Mouse (Mus musculus): Measurements from ENCODE around the gene Cep295nl.
"Not testable (repeated sequence)": the region's sequence is repeated elsewhere in the genome, so short reads cannot be mapped to it uniquely, and the experiment has no call there.

The Cep295nl gene

DNA sequence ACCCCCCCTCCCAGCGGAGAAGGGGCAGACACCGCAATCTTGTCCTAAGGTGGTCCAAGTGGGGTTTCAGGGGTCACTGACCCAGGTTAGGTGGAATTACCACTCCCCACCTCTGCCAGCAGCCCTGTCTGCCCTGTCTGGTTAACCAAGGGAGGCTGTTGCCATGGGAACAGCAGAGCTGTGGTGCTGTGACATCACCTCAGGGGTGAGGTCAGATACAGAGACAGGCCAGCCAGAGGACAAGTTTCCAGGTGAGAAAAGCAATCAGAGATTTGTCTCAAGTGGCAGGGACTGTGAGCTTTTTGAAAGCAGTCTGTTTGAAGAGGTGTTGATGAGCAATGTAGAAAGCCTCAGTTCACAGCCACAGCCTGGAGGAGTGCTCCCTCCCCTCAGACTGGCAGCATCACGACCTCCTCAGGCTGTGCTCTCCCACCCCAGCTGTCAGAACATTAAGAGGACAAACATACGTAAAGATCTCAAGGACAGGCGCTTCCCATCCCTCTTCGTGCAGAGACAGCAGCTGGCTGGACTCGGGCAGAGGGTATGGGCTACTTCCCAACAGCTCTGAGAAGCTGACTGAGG is at the start of gene Cep295nl:
Gene Cep295nl, minus strand, starts transcription at position 101 of the 582 bp plus-strand sequence.
- CTCF ChIA-PET: interaction anchor here (0.6 kb wide), 1 partner anchor 1150 kb away, joined by 20 read pairs; no protein-coding TSS in a partner anchor

- CTCF ChIA-PET: not testable (repeated sequence)
Observed at GRCm38 (mm10) chr11:118387816-118388215, 45.5 kb upstream of the Cep295nl start.

- CTCF ChIA-PET: no interaction called here
Observed at GRCm38 (mm10) chr11:118379251-118380009, 37.1 kb upstream of the Cep295nl start.

GRCm38 (mm10) chr11:118378656-118379055 is 36.4 kb upstream of the Cep295nl start:
- CTCF ChIA-PET: no interaction called here

GRCm38 (mm10) chr11:118376323-118376722 is 34.0 kb upstream of the Cep295nl start:
- CTCF ChIA-PET: not testable (repeated sequence)

DNA sequence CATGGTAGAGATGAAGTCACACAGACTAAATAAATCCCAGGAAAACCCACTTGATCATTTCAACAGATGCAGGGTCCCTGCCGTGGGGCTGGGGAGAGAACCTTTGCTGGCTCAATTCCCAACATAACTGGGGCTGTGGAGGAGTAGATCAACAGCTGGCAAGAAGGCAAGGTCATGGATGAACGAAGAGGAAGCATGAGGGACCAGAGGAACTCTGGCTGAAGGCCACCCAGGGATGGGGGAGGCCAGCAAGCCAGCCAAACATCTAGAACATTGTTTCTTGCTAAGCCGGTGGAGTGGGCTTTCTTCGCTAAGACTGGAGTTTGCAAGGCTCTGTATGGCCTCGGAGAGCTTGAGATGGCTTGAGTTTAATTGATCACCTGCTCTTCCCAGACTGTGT is 33.6 kb upstream of the Cep295nl start:
- CTCF ChIA-PET: no interaction called here

GRCm38 (mm10) chr11:118375461-118375860 is 33.2 kb upstream of the Cep295nl start:
- CTCF ChIA-PET: no interaction called here

GRCm38 (mm10) chr11:118375006-118375405 is 32.7 kb upstream of the Cep295nl start:
- CTCF ChIA-PET: no interaction called here

- CTCF ChIA-PET: no interaction called here
Observed at GRCm38 (mm10) chr11:118374506-118374905, 32.2 kb upstream of the Cep295nl start.

- CTCF ChIA-PET: no interaction called here
Observed at GRCm38 (mm10) chr11:118372641-118373040, 30.3 kb upstream of the Cep295nl start.

DNA sequence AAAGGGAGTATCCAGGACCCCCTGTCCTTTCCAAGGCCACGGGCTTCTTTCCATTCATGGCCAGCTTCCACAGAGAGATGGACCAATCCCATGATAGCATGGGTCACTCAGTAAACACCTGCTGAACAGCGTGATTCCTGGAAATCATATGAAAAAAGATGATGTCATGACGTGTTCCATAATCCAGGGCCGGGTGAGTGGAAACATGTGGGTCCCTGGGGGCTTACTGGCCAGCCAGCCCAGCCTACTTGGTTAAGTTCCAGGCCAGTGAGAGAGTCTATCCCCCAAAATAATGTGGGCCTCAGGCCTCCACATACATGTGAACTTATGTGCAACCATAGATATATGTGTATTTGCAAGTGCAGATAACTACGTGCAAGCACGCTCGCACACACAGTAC is 29.6 kb upstream of the Cep295nl start:
- CTCF ChIA-PET: no interaction called here

DNA sequence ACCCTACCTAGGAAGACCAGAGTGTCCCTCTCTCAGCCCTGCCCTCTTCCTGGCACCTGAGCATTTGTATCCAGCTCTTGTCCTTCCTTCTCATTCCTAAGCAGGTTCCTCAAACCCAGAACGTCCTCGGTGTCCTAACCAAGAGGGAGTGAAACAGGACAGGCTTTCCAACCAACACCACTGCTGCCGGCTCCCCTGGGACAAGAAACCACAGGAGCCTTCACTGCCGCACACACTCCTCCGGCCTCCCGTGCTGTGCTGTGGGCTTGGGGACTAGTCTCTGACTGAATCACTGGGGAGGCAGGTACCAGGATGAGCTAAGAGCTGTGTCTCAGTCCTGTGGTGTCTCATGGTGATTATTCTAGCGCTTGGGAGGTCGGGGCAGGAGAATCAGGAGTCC is 27.4 kb upstream of the Cep295nl start:
- CTCF ChIA-PET: no interaction called here

- CTCF ChIA-PET: no interaction called here
Observed at GRCm38 (mm10) chr11:118369251-118369650, 27.0 kb upstream of the Cep295nl start.

GRCm38 (mm10) chr11:118368330-118368729 is 26.0 kb upstream of the Cep295nl start:
- CTCF ChIA-PET: interaction anchor here (0.7 kb wide), 1 partner anchor 126 kb away, joined by 3 read pairs; no protein-coding TSS in a partner anchor

DNA sequence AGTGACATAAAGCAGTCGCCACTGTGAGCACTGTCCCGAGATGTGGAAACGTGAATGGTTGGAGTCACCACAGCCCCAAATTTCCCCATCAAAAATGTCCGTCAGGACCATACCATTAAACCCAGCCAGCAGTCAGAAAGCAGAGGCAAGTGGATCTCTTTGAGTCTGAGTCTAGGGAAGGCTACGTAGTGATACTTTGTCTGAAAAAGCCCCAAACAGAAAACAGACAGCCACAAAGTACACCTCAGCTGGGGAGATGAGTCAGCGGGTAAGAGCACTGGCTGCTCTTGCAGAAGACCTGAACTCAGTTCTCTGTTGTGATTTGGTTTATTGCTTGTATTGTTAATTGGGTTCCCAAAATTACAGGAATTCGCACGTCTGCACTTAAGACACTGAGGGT is 24.3 kb upstream of the Cep295nl start:
- CTCF ChIA-PET: no interaction called here

DNA sequence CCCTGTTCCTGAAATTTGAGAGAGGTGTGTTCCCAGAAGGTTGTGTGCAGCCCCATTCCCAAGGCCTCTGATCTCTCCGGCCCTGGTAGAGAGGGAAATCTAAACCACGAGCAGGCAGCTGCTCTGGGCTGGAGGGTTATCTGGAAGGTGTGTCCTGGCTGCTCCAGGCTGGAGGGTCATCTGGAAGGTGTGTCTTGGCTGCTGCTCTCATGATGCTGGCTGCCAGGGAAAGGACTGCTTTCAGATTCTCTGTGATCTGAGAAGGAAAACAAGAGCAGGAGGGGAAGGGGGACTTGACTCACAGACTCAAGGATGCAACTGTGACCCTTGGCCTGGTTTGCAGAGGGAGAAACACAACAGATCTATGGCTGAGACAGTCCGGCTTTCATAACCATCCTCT is 23.8 kb upstream of the Cep295nl start:
- CTCF ChIA-PET: no interaction called here

- CTCF ChIA-PET: no interaction called here
Observed at GRCm38 (mm10) chr11:118365171-118365570, 22.9 kb upstream of the Cep295nl start.

GRCm38 (mm10) chr11:118364021-118364420 is 21.7 kb upstream of the Cep295nl start:
- CTCF ChIA-PET: no interaction called here

DNA sequence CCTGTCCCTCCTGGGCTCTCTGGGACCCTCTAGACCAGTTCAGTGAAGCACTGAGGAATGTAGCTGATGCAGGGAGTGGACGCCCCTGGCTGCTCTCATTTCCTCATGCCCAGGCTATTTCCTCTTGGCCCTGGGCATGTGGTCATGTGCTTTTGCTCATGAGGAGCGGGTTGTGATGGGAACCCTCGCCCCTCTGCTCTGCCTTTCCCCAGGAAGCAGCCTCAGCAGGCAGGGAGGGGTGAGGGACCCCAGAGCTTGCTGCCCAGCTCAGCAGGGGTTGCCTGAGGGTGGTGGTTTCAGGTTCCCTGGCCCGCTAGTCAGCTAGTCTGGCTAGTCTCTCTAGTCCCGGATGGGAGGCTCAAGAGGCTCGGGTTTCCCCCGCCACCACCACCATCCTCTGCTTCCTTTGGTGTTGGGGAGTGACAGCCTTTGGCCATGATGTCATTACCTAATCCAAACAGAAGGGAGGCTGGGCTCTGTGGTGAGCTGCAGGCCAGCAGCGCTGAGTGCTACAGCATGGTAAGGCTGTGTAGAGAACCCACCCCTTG is 20.7 kb upstream of the Cep295nl start:
- CTCF ChIA-PET: interaction anchor here (0.6 kb wide), 1 partner anchor 14 kb away, joined by 4 read pairs; no protein-coding TSS in a partner anchor

DNA sequence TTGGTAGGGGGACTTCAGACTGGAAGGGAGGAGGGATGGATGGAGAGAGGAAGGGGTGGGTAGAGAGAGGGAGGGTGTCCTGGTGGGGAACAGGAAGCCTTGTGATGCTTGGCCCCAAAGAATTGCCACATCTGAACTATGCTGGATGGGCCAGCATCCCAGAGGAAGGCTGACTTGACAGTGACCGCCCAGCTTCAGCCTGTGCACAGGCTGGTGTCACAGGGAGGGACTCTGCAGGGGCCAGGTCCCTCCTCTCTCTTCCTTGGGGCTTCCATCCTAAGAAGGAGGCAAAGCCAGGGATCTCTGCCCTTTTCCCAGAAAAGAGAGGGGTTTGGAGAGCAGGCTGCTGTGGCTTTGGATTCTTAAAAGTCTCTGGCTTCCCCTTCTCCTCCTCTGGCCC is 20.2 kb upstream of the Cep295nl start:
- CTCF ChIA-PET: no interaction called here

GRCm38 (mm10) chr11:118360907-118361341 is 18.6 kb upstream of the Cep295nl start:
- CTCF ChIA-PET: no interaction called here

- CTCF ChIA-PET: no interaction called here
Observed at GRCm38 (mm10) chr11:118360491-118360890, 18.2 kb upstream of the Cep295nl start.

DNA sequence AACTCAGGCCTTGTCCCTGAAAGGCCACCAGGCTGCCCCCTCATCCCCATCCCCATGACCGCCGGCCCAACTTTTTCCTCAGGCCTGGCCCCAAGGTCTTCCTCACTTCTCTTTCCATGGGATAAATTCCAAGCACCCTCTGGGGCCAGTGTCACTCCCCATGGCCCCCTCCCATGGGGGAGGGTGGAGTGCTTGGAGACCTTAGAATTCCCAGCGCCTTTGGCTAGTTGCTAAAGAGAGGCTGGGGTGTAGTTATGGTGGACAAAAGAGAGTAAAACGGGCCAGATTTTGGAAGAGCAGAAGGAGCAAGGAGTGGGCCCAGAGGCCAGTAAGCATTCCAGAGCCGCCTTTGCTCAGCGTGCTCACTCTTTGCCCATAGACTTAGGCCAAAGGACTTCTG is 13.3 kb upstream of the Cep295nl start, which contains the start of gene Timp2:
Gene Timp2, minus strand, starts transcription at position 101 of the 400 bp plus-strand sequence.
- CTCF ChIA-PET: no interaction called here
